Mouse (Mus musculus) myocyte (in vitro differentiated cells): ENCODE data around the gene Foxl1.
"Not testable (repeated sequence)": the region's sequence is repeated elsewhere in the genome, so short reads cannot be mapped to it uniquely, and the experiment has no call there.

Source experiments
- CEBPB ChIP-seq: IDR thresholded peaks from 2 replicates; pipeline ENCODE4 v1.6.1; 2011; ENCODE audit warnings: mild to moderate bottlenecking, moderate library complexity; ENCODE audit not compliant: poor library complexity, insufficient read depth, severe bottlenecking
- E2F4 ChIP-seq: IDR thresholded peaks from one replicate; pipeline ENCODE4 v1.6.1; 2011; ENCODE audit warnings: mild to moderate bottlenecking, control low read depth, moderate library complexity; ENCODE audit not compliant: insufficient read depth
- MAX ChIP-seq: IDR thresholded peaks from one replicate; pipeline ENCODE4 v1.6.1; 2011; ENCODE audit warnings: low read depth, mild to moderate bottlenecking, control low read depth
- MYOD1 ChIP-seq, 3 experiments: IDR thresholded peaks; one replicate each; pipeline ENCODE4 v1.6.1; 2011; ENCODE audit warnings: control low read depth in 2 of 3, low read depth in 2 of 3, mild to moderate bottlenecking in 2 of 3, moderate library complexity in 1 of 3; ENCODE audit not compliant: insufficient read length in 2 of 3, control insufficient read depth in 1 of 3
- MYOG ChIP-seq, 3 experiments: IDR thresholded peaks; one replicate each; pipeline ENCODE4 v1.6.1; 2011; ENCODE audit warnings: control low read depth in 2 of 3, low read depth in 2 of 3, mild to moderate bottlenecking in 2 of 3; ENCODE audit not compliant: insufficient read length in 2 of 3, control insufficient read depth in 1 of 3, insufficient read depth in 1 of 3
- POLR2AphosphoS2 ChIP-seq: IDR thresholded peaks from one replicate; pipeline ENCODE4 v1.6.1; 2011; ENCODE audit warnings: low read depth, control low read depth; ENCODE audit not compliant: insufficient read length

DNA sequence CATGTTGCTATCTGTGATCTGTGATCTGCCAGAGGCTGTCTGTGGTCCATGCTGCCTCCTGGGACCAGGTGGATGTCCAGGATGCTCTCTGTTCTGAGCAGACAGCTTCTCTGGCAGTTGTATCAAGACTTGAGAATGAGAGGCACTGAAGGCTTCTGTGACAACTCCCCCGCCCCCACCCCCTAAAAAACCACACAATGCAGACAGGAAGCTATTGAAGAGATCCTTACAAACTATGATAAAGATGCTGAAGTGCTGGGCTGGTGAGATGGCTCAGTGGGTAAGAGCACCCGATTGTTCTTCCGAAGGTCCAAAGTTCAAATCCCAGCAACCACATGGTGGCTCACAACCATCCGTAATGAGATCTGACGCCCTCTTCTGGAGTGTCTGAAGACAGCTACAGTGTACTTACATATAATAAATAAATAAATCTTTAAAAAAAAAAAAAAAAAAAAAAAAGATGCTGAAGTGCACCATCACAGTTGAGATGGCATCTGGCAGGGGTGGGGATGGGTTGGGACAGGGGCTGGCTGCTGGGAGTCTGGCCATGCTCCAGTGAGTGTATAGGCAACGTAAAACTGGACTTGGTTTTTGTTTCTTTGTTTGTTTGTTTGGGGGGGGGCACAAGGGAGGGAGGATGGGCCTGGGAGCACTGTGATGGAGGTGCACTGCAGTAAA lies 17.9 kb downstream of the Foxl1 start:
- not testable (repeated sequence) for TF ChIP-seq MYOG (IDR thresholded peaks at IDR 0.05; ENCODE audit: control insufficient read depth in 1 of 3, insufficient read depth in 1 of 3, insufficient read length in 2 of 3, low read depth in 2 of 3); MAX; E2F4; POLR2AphosphoS2; CEBPB; MYOD1 (IDR thresholded peaks at IDR 0.05; ENCODE audit: control insufficient read depth in 1 of 3, insufficient read length in 2 of 3, low read depth in 2 of 3)
